Mouse (Mus musculus): ENCODE measurements at regions not wholly inside any gene's neighbourhood (a gene's known extent, or its start where the extent isn't known, plus 50 kb on each side); places are given as distances from the start of the nearest gene placed in this dataset.

DNA sequence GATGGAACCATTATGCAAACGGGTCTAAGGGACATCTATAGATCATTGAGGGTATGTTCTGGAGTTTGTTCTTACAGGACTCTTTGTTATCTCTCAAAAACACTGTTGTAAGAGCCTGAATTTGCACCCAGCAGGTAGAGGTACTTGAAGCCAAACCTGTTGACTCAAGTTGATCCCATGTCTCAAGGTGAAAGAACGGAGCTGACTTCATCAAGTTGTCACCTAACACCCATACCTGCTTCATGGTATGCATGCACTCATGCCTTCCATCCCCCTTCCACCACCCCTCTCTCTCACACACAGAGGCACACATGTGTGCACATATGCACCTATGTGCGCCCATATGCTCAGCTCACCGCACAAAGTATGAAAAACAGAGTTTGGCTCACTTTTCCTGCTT is 189.0 kb downstream of the Ttll7 start:
- DNase-seq (ENCODE audit: low read depth), result no peak

DNA sequence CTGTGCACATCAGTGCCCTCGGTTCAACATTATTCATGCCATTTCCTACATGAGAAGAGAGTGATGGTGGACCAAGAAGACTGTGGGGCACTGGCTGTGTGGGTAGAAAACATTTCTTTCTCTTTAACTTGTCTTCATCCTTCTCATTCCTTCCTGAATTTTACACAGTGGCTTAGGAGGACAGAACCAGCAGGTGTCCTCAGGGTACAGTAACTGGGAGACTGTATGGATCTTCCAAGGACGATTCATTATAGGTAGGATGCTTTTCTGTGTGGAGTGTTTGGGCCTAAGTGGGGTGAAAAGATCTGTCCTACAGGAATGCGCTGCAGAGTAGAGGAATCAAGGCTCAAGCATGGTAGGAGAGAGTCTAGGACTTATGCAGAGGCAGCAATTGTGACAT is 190.7 kb downstream of the Ttll7 start:
- DNase-seq (ENCODE audit: low read depth), result no peak

DNA sequence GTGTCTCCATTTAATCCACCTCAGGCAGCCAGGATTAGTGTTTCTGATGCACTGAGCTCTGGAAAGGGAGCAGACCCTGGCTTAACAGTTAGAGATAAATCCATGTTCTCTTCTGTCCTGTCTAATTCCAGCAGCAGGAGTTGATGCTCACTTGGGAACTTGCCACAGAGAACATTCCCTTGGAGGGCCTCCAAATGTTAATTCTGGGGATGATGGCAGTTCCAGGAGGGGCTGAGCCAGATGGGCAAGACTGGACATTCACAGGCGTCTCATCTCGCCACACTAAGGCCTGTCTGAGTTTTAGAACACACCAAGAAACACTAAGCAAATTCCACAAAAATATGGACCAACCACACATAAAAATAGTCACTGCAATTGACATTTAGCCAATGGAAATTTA is 194.5 kb downstream of the Ttll7 start:
- DNase-seq (ENCODE audit: low read depth), result no peak

DNA sequence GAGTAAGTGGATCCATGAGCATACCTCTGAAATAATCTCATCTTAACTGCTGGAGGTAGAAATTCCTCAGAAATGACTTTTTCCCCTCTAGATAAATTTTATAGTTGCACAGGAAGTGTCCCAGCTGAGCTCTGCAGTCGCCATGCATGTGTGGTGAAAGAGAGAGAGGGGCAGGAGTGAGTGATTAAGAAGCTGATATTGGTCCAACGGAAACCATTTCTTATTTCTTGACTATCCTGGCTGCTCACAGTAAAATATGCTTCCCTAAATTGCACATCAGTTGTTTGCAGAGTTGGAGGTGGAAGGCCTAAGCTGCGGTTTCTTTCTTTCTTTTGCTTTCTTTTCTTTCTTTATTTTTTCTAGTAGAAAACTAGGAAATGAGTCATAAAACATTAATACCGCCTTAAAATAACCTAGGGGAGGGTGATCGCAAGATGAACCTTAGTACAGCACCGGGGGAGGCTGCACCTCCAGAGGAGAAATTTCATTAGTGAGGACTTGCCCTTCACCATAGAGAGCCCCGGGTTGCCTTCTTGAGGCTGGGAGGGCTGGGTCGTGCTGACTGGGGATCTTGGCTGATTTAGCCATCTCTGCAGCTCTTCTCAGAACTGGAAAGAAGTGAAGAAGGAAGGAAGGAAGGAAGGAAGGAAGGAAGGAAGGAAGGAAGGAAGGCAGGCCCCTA is 202.1 kb downstream of the Ttll7 start:
- DNase-seq (ENCODE audit: low read depth), result no peak

DNA sequence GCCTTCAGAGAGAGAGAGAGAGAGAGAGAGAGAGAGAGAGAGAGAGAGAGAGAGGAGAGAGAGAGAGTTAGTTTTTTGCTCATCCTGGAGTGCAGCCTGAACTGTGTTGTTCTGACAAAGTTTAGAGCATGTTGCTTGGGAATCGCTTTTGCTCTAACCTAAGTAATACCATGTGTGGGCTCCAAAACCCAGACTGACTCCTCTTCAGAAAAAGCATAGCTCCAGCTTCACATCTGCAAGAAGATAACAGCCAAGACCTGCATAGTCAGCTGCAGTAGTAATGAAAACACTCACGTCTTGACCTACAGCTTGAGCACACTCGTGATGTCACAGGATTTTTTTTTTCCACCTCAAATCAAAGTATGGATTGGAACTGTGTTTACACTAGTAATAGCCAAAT is 205.7 kb downstream of the Ttll7 start:
- DNase-seq (ENCODE audit: low read depth), result no peak

DNA sequence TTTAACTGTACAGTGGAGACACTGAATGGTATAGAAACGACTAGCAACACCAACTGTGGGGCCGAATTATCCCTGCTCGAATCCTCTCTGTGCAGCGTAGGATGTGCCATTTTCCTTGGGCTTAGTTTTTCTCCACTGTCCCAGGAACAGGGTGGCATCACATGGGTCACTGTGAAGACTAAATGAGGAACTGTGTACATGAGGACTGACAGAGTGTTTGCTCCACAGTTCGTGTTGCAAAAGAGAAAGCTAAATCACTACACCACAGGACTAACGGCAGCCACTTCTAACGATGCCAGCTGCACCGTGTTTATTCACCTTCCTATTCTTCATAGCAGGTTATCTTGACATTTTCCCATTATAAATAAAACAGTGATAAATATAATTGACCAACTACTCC is 208.5 kb downstream of the Ttll7 start:
- DNase-seq (ENCODE audit: low read depth), result no peak

DNA sequence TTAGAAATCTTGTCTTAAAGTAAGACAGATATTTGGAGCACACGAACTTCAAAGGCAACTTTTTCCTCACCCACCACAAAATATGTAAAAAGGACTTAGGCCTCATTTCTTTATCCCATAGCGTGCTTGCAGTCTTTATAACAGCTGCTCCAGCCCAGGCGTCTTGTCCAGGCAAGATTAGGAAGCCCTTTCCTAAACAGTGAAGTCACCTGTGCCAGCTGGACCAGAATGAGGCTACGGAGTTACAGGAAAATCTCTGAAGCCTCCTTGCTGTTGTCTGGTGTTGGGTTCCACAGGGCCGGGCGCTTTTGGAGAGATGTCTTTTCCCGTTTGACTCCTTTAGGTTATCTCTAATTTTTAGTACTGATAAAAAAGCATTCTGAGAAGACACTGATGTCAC is 210.3 kb downstream of the Ttll7 start:
- DNase-seq (ENCODE audit: low read depth), result no peak

DNA sequence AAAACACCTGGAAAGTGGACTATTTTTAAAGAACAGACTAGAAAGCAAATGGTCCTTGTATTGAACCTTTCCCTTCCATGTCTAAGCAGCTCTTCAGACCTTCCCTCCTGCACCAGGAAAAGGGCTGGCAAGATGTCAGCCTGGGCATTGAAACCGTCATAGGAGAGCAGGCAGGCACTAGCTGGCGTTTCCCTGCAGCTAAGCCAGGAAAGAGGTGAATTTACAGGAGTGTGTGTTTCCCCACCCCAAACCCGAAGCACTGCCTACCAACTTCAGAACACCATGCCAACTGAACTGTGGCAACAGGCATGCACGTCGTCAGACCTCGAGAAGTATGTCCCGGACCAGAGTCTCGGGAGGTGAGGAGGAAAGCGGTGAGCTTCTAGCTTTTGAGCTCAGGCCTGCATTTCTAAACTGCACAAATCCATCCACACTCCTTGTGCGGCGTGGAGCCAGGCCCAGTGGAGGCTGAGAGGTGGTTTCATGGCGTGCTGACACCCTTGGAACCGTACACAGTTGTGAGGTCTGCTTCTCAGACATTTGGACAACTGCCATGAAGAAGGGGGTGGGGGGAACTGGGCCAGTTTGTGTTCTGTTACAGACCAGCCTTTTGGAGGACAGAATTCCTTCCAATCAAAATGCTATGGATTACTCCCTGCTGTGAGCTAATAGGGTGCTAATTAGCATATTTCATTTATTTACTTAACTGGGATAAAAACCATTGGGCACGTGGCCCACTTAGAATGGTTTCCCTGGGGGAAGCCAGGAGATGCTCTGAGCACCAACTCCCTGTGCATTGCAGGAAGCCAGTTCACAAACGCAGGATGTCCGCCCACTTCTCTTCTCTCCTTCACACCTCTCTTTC is 211.6 kb downstream of the Ttll7 start:
- DNase-seq (ENCODE audit: low read depth), result no peak

DNA sequence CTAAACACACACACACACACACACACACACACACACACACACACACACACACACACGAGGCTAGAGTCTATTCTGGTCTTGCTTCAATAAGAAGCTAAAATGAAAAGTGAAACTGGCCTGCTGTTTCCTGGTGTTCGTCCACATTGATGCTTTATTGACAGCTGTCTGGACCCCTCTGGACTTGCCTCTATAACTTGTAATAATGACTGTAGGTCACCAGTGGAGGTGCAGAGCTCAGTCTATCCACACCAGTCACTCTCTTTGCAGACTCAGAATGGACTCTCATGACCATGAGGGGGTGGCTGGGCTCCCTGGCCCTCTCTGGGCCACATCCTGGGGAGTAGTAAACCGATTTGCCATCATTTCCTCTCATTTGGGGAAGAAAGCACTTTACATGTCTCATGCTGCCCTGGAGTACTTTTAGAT is 212.3 kb downstream of the Ttll7 start:
- DNase-seq (ENCODE audit: low read depth), result no peak

DNA sequence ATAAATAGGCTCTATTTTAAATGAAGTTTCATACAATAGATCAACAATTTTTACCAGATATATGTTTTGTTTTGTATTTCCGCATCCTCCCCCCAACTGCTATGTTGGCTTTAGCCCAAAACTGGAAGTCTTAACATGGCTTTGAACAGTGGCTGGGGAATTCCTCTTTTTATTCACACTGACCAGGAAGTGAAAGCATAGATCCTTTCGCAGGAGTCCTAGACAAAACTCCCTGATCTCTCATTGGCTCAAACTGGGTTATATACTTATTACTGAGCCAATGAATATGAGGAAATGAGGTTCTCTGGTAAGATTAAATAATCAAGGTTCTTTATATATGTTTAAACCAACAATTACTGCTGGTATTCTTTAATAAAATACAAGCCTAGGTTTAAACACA is 218.8 kb downstream of the Ttll7 start:
- no peak for DNase-seq (ENCODE audit: low read depth)

DNA sequence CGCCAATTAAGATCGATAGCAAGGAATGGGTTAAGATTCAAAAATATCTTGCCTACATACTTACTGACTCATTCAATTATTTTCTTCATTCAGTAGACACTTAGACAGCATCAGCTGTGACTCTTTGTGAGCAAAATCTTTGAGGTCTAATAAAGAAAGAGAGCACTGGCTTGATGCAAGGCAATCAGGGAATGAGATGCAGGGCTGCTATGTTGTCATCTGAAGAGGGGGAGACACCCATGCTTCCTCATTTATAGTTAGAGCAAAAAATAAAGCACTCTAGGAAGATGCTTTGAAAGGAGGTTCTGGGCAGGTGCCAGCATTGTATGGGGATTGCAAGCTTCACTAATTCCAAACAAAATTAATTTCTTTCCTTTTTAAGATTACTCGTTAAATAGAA is 228.0 kb downstream of the Ttll7 start:
- DNase-seq (ENCODE audit: low read depth), result no peak

DNA sequence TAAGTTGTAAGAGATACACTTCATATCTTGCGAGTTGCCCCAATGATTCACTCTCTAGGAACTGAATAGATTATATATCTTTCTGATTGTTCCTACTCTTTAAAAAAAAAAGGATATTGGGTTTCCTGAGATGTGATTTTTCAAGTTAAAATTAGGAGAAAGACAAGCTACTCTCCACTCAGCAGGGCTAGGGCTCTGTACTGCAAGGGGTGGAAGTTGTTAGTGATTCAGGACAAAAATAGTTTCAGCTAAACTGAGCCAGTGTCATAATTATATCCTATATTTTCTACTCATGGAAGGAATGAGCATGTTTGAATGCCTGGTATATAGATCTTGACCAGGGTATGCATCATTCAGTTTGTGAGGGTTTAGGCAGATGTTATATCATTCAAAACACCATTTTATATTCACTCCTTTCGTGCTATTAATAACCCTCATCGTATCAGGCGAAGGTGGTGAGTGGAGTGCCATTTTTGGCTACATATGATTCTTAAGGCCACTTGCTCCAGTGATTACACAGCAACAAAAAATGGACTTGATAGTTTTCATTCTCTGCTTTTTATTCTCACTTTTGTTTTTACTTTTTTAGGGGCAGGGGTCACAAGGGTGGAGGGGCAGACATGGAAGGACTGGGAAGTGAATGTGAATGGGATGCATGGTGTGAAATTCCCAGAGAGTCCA is 228.7 kb downstream of the Ttll7 start:
- no peak for DNase-seq (ENCODE audit: low read depth)

DNA sequence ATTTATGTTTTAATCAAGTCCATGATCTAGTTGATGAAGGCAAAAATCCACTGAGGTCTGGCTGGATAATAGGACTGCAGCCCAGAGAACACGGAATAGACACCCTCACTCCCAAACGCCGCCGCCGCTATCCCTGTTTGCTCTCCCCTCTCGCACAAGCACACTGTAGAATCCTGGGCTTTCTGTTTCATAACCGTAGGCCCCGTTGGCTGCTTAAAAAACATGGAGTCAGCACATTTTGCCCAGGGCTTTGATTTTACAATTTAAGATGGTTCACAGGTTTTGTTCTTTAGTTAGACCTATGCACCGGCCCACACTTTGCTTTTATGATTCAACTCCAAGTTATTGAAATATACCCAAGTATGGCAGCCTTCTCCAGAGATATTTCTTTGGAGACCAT is 229.6 kb downstream of the Ttll7 start:
- DNase-seq (ENCODE audit: low read depth), result no peak

DNA sequence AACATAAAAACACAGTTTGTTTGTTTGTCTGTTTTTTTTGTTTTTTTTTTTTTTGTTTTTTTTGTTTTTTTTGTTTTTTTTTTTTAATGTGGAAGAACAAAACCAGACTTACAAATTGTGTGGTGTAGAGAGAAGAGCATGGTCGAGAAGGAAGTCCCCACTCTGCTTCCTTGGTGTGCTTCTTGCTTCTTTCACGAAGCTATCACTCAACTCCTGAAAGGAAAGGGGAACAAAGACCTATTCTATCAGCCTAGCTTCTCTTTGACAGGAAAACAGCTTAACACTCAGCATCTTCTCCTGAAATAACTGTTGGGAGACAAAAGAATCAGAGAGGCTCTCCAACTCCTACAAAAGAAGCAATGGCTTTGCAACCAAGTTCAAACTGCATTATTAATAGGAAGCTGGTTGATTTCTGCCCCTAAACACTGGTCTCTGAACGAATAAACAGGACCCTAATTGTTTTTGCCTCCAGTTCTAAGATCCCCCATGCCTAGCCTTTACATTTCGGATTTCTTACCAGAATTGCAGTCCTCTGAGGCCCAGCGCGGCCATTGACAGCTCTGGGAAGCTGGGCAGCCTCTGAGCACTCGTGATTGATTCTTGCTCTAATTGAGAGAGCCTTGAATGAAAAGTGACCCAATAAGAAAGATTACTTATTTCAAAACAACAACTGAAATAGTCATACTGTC is 230.2 kb downstream of the Ttll7 start:
- DNase-seq (ENCODE audit: low read depth), result no peak

DNA sequence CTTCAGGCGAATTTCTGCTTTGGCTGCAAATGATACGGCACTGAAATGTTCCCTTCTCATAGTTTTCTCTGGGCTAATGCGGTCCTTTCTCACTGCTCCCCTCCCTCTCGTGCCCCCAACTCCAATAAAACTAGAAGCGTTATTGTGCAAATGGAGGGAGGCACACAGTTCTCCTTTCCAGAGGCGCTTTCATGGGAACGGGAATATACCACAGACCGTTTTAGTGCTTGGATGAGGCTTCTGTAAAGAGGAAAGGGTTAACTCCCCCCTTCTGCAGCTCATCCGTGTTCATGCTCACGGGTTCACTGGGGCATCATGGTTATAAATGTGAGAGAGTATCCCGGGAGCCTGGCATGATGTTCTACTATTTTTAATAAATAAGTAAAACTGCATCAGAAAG is 231.2 kb downstream of the Ttll7 start:
- no peak for DNase-seq (ENCODE audit: low read depth)

DNA sequence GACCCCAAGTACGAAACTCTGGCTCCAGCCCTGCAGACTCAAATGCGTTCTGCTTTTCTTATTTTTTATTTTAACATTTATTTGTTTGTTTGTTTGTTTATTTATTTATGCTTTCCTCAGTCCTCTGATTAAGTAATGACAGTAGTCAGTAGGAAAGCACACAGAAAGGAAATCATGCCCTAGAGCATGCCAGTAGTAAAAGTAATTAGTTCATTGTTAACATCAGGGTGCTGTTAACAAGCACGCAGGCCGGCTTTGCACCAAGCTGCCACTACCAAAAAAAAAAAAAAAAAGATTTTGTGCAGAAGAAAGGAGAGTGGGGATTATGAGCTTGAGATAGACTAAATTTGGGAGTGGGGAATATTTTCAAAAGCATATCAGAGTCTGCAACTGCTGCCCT is 231.7 kb downstream of the Ttll7 start:
- DNase-seq (ENCODE audit: low read depth), result no peak

DNA sequence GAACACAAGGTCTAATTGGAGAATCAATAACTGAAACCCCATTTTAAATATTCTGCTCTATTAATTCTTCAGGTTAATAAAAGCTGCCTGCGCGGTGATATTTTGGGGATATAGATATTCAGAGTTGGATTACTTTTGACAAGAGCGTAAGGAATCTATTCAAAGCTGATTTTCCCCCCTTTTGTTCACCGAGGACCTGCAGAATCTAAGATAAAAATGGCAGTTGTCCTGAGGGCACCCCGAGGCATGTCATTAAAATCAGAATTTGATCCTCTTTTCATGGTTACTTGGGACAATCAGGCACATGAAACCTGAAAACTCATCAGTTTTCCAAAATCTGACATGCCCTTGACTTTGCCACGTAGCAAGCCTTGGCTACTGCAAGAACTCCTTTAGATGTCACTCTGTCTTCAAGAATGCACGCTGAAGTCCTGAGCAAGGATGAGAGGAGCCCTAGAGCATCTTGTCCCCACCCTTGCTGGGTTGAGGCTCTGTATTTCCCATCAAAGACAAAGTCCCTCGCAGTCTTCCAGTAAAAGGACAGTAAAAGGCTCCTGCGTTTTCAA is 232.5 kb downstream of the Ttll7 start:
- DNase-seq (ENCODE audit: low read depth), result no peak

DNA sequence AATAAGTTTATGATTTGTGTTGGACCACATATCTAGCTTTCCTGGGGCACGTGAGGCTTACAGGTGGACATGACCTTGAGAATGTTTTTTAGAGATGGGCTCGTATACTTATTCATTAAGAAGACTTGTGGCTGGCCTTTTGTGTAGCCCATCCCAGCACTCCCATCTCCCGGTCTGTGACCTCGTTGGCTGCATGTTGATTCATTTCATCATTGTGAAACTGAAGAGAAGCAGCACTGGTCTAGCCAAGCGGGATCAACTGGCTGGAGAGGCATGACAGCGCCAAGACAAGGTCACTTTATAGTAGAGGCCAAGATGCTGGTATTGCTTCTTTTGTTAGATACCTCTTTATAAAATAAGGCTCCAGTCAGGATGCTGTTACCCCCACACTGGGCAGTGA is 236.0 kb downstream of the Ttll7 start:
- no peak for DNase-seq (ENCODE audit: low read depth)

DNA sequence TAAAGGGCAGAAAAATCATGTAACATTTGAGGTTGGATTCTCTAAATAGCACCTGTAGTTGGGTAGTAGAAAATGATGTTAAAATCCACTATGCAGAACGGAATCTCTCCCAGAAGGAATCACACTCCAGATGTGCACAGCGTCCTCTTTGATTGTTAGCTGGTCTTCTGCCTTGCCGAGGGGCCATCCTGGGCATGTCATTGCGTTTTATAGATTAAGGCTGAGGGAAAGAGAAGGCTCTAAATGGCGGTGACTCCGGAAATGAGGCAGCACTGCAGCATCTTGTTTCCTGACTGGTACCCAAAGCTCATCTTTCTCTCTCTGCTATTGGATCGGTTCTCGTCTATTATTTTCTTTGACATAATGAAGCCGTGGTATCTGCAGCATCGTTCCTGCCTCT is 237.5 kb downstream of the Ttll7 start:
- DNase-seq (ENCODE audit: low read depth), result no peak

DNA sequence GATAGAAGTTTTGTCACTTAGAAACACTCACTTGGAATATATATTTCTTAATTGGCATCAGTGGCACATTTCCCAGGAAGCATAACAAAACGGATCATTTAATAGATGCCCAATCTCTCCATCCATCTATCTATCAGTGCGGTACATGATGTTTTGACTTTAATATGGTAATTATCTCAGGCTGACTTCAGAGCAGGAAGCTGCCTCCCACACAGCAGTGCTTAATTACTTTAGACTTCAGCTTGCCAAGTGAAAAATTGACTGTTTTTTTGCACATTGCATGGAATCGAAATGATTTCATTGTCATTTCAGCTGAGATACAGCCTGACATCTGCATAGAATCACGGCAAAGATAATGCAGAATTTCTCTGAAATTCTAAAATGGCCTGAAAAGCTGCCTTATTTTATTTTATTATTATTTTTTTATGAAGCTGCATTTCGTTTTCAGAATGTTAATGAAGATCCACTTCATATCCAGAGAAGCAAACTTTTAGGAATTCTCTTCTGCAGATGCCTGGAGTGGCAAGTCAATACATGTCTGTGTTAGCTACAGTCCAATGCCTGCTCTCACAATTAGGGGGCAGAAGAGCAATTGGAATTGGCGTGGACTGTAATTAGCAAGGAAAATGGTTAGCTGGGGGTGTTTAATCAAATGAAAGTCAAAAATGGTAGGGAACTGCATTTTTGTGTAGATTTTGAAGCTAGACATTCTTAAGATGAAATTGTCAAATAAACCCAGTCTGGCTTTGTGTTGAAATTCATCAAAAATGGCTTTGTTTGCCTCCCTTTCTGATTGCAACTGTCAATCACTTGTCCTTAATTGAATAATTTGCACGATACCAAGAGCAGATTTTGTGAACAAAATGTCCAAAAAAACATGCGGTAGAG is 240.3 kb downstream of the Ttll7 start:
- DNase-seq (ENCODE audit: low read depth), result no peak

DNA sequence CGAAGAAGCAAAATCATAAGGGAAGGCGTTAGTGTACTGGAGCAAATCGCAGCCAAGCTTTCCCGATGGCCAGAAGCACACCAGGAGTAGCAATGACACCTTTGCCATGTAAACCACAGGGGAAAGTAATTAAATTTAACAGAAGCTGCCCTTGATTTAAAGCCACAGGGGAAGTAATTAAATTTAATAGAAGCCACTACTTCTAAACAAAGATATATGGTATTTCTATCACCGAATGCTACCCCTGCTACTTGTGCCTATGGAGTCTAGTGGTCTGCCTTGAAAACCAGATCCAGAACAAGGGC is 240.9 kb downstream of the Ttll7 start:
- no peak for DNase-seq (ENCODE audit: low read depth)

Measured in 416B (cell line).